Mouse (Mus musculus): Measurements from ENCODE around the gene Prl2c1.
"Not testable (repeated sequence)": the region's sequence is repeated elsewhere in the genome, so short reads cannot be mapped to it uniquely, and the experiment has no call there.

Prl2c1 gene

DNA sequence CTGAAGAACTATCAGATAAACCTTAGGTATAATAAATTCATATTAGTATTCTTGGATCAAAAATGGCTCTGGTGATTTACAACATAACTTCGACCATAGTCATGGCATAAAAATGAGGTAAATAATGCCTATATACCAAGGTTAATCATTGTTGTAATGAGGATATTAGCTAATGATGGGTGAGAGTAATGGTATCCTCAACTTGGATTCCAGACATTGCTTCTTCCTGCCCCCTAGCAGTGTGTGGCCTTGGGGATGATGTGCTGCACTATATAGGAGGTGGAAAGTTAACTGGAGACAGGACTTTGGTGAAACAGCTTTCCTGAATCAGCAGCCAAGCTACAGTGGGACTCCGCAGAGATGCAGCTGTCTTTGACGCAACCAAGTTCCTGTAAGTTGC, at the start of gene Prl2c1:
Gene Prl2c1, plus strand, starts transcription at position 301 of the 400 bp plus-strand sequence.
- no peak for DNase-seq (ENCODE audit: low read depth)

DNA sequence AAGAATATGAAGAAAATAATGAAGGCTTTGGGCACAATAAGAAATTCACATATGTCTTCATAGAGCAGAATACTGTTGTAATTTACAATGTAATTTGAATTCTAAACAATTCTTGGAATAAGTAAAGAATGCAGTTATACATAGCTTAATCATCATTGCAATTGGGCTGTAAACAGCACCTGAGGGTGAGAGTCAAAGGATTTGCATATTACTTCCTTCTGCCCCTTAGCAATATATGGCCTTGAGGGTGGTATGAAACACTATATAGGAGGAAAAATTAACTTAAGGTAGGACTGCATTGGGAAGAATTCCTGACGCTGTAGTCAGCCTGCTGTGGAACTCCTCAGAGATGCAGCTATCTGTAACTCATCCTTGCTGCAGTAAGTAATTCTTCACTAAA, 47.8 kb upstream of the Prl2c1 start, which contains the start of gene Prl2a1:
Gene Prl2a1, plus strand, starts transcription at position 301 of the 400 bp plus-strand sequence.
- DNase-seq (ENCODE audit: low read depth), result no peak

DNA sequence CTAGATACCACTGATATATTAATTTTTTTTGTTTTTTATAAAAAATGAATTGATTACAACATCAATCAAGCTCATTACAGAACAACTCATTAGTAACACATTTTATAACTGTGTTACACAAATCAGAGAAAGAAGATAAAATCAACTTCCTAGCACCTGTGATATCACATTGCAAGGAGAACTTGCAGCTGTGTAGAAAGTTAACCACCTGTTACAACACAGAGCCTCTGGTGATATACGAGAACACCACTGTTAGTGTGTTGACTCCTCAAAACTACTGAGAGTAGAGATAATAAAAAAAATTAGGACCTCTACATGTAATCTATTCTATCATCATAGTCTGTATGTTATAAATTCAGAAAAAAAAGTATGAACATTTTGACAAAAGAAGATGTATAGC, 46.4 kb upstream of the Prl2c1 start:
- no peak for DNase-seq (ENCODE audit: low read depth)

DNA sequence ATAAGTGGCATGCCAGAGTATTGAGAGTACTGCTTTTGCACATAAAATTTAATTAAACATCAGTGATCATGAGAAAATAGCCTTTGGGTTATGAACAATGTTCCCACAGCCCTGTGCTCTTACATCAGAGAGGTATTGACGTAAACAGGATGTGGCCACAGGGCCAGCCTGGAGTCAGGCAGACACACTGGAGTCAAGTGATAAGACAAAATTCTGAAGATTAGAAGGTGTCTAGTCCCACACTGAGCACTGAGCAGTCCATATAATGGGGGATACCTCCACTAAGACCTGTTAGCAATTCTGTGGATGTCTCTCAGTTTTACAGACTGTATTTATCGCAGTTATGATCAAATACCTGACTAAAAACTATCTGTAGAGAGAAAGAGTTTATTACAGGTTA, 55.1 kb downstream of the Prl2c1 start:
- DNase-seq (ENCODE audit: low read depth), result not testable (repeated sequence)
